Mouse (Mus musculus) CH12.LX (cell line): ENCODE measurements at regions not wholly inside any gene's neighbourhood (a gene's known extent, or its start where the extent isn't known, plus 50 kb on each side); places are given as distances from the start of the nearest gene placed in this dataset.

Source experiments
- DNase-seq: peaks from one replicate; pipeline ENCODE4 v3.0.0-alpha.2; 2013; ENCODE audit errors: extremely low read depth
- H3K27ac ChIP-seq: 2 replicates; pipeline ENCODE4 v1.5.1; 2012; ENCODE audit warnings: low read depth, mild to moderate bottlenecking, control low read depth, moderate library complexity; ENCODE audit not compliant: insufficient read depth
- H3K27me3 ChIP-seq: replicated peaks from 2 replicates; pipeline ENCODE3; 2012; ENCODE audit warnings: inconsistent platforms
- H3K36me3 ChIP-seq, 2 experiments: replicated peaks in 1 of 2; 2 replicates each; pipeline versions ENCODE3 to v1.6.1; 2012; ENCODE audit warnings: inconsistent platforms in 1 of 2, low read length in 1 of 2, mild to moderate bottlenecking in 1 of 2, mixed read lengths in 1 of 2, moderate library complexity in 1 of 2; ENCODE audit not compliant: control insufficient read depth in 1 of 2, insufficient read depth in 1 of 2
- H3K4me1 ChIP-seq, 2 experiments: 2 replicates each; pipeline ENCODE4 v1.6.1; 2012; ENCODE audit warnings: inconsistent platforms in 1 of 2, moderate library complexity in 1 of 2; ENCODE audit not compliant: insufficient read depth in 2 of 2, control insufficient read depth in 1 of 2
- H3K4me2 ChIP-seq: 2 replicates; pipeline ENCODE4 v1.6.1; 2012; ENCODE audit warnings: low read depth, mild to moderate bottlenecking, control low read depth; ENCODE audit not compliant: poor library complexity, insufficient read depth, severe bottlenecking
- H3K4me3 ChIP-seq, 3 experiments: fragments of 150-350 bp in 1 of 3; sonication (generic) in 1 of 3; replicated peaks in 1 of 3; 2 replicates each; pipeline versions ENCODE3 to v1.5.1; 2011 to 2012; ENCODE audit warnings: low read depth in 2 of 3, low read length in 2 of 3, mild to moderate bottlenecking in 2 of 3, moderate library complexity in 2 of 3, control low read depth in 1 of 3, improper control_type of control experiment in 1 of 3, inconsistent platforms in 1 of 3, mixed read lengths in 1 of 3; ENCODE audit not compliant: poor library complexity in 1 of 3
- H3K79me2 ChIP-seq: replicated peaks from 2 replicates; pipeline ENCODE4 v1.6.1; 2012; ENCODE audit warnings: mild to moderate bottlenecking, moderate library complexity; ENCODE audit not compliant: control insufficient read depth, poor library complexity, insufficient read depth, severe bottlenecking; ENCODE audit errors: extremely low read depth
- H3K9ac ChIP-seq: 2 replicates; pipeline ENCODE4 v1.6.1; 2012; ENCODE audit warnings: low read depth, mild to moderate bottlenecking, control low read depth, moderate library complexity; ENCODE audit not compliant: insufficient read depth
- H3K9me3 ChIP-seq: replicated peaks from 2 replicates; pipeline ENCODE3; 2012; ENCODE audit warnings: low read length, inconsistent platforms, mixed read lengths
- BHLHE40 ChIP-seq: IDR thresholded peaks from 2 replicates; pipeline ENCODE4 v1.6.1; 2011; ENCODE audit warnings: mild to moderate bottlenecking, low read depth, low read length, improper control_type of control experiment
- CHD1 ChIP-seq: IDR thresholded peaks from 2 replicates; pipeline ENCODE4 v1.6.1; 2012; ENCODE audit warnings: low read depth, low read length, improper control_type of control experiment, inconsistent platforms
- CHD2 ChIP-seq: IDR thresholded peaks from 2 replicates; pipeline ENCODE4 v1.6.1; 2011; ENCODE audit warnings: low read length, improper control_type of control experiment
- CTCF ChIP-seq, 2 experiments: IDR thresholded peaks in 1 of 2; conservative IDR thresholded peaks in 1 of 2; 2 replicates each; pipeline ENCODE4 v1.5.1; 2011 to 2012; ENCODE audit warnings: low read depth in 2 of 2, low read length in 2 of 2, improper control_type of control experiment in 1 of 2, inconsistent platforms in 1 of 2, mild to moderate bottlenecking in 1 of 2, moderate library complexity in 1 of 2
- E2F4 ChIP-seq: IDR thresholded peaks from 2 replicates; pipeline ENCODE4 v1.6.1; 2011; ENCODE audit warnings: low read depth, low read length, improper control_type of control experiment; ENCODE audit not compliant: insufficient replicate concordance
- ELF1 ChIP-seq: IDR thresholded peaks from 2 replicates; pipeline ENCODE4 v1.6.1; 2014; ENCODE audit warnings: low read depth, mild to moderate bottlenecking, inconsistent platforms, low read length, improper control_type of control experiment
- ETS1 ChIP-seq: conservative IDR thresholded peaks from 2 replicates; pipeline ENCODE4 v1.6.1; 2012; ENCODE audit warnings: low read depth, mild to moderate bottlenecking, inconsistent platforms, low read length, improper control_type of control experiment, moderate library complexity
- GABPA ChIP-seq: IDR thresholded peaks from 2 replicates; pipeline ENCODE4 v1.6.1; 2012; ENCODE audit warnings: low read depth, low read length, improper control_type of control experiment, inconsistent platforms; ENCODE audit not compliant: insufficient replicate concordance
- HCFC1 ChIP-seq: IDR thresholded peaks from 2 replicates; pipeline ENCODE4 v1.6.1; 2012; ENCODE audit warnings: low read depth, mild to moderate bottlenecking, inconsistent platforms, low read length, improper control_type of control experiment
- IRF4 ChIP-seq: IDR thresholded peaks from 2 replicates; pipeline ENCODE4 v1.6.1; 2014; ENCODE audit warnings: low read depth, mild to moderate bottlenecking, inconsistent platforms, low read length, improper control_type of control experiment
- JUN ChIP-seq: IDR thresholded peaks from 2 replicates; pipeline ENCODE4 v1.6.1; 2011; ENCODE audit warnings: low read depth, mild to moderate bottlenecking, low read length, improper control_type of control experiment, moderate library complexity; ENCODE audit not compliant: insufficient read depth
- JUND ChIP-seq: conservative IDR thresholded peaks from 2 replicates; pipeline ENCODE4 v1.6.1; 2011; ENCODE audit warnings: low read depth, low read length, improper control_type of control experiment
- KAT2A ChIP-seq: IDR thresholded peaks from 2 replicates; pipeline ENCODE4 v1.6.1; 2012; ENCODE audit warnings: low read length, improper control_type of control experiment, inconsistent platforms; ENCODE audit not compliant: insufficient replicate concordance
- MAFK ChIP-seq: IDR thresholded peaks from 2 replicates; pipeline ENCODE4 v1.6.1; 2011; ENCODE audit warnings: low read length, improper control_type of control experiment; ENCODE audit not compliant: insufficient replicate concordance
- MEF2A ChIP-seq: IDR thresholded peaks from 2 replicates; pipeline ENCODE4 v1.6.1; 2014; ENCODE audit warnings: low read depth, mild to moderate bottlenecking, inconsistent platforms, low read length, improper control_type of control experiment, borderline replicate concordance
- MYC ChIP-seq: IDR thresholded peaks from 2 replicates; pipeline ENCODE4 v1.6.1; 2011; ENCODE audit warnings: low read depth, mild to moderate bottlenecking, improper control_type of control experiment, low read length
- PAX5 ChIP-seq: IDR thresholded peaks from 2 replicates; pipeline ENCODE4 v1.6.1; 2012; ENCODE audit warnings: low read length, inconsistent platforms, mixed read lengths
- POLR2A ChIP-seq: IDR thresholded peaks from 2 replicates; pipeline ENCODE4 v1.6.1; 2011; ENCODE audit warnings: low read depth, mild to moderate bottlenecking, improper control_type of control experiment, low read length
- POLR2AphosphoS2 ChIP-seq: IDR thresholded peaks from 2 replicates; pipeline ENCODE4 v1.6.1; 2011; ENCODE audit warnings: low read depth, low read length, improper control_type of control experiment
- RAD21 ChIP-seq: IDR thresholded peaks from 2 replicates; pipeline ENCODE4 v1.6.1; 2011; ENCODE audit warnings: low read depth, mild to moderate bottlenecking, low read length, improper control_type of control experiment, moderate library complexity
- SIN3A ChIP-seq: IDR thresholded peaks from 2 replicates; pipeline ENCODE4 v1.6.1; 2012; ENCODE audit warnings: low read length, improper control_type of control experiment, inconsistent platforms
- SMC3 ChIP-seq: IDR thresholded peaks from 2 replicates; pipeline ENCODE4 v1.6.1; 2011; ENCODE audit warnings: low read depth, low read length, improper control_type of control experiment
- TBP ChIP-seq: conservative IDR thresholded peaks from 2 replicates; pipeline ENCODE4 v1.6.1; 2011; ENCODE audit warnings: low read depth, low read length, improper control_type of control experiment
- UBTF ChIP-seq: IDR thresholded peaks from 2 replicates; pipeline ENCODE4 v1.6.1; 2012; ENCODE audit warnings: low read depth, mild to moderate bottlenecking, inconsistent platforms, low read length, improper control_type of control experiment, moderate library complexity
- USF2 ChIP-seq: conservative IDR thresholded peaks from 2 replicates; pipeline ENCODE4 v1.6.1; 2011; ENCODE audit warnings: low read depth, low read length, improper control_type of control experiment
- ZC3H11A ChIP-seq: IDR thresholded peaks from 2 replicates; pipeline ENCODE4 v1.6.1; 2012; ENCODE audit warnings: low read depth, mild to moderate bottlenecking, inconsistent platforms, low read length, improper control_type of control experiment
- ZNF384 ChIP-seq: IDR thresholded peaks from 2 replicates; pipeline ENCODE4 v1.6.1; 2012; ENCODE audit warnings: low read depth, low read length, improper control_type of control experiment, inconsistent platforms
- dilution Hi-C: fragments of 300-500 bp; cut with MboI; formaldehyde crosslinking; loops from 2 replicates; pipeline ENCODE4 v1.14.3; 2020; ENCODE audit warnings: low sequenced_read_pairs; ENCODE audit not compliant: extremely low pct_unique_long_range_greater_than_20kb, extremely low pct_ligation_motif_present
- in situ Hi-C: fragments of 300-500 bp; cut with MboI; formaldehyde crosslinking; loops from 3 replicates; pipeline ENCODE4 v1.14.3; 2019; ENCODE audit warnings: low sequenced_read_pairs, low pct_ligation_motif_present, low pct_unique_long_range_greater_than_20kb, mixed read lengths

DNA sequence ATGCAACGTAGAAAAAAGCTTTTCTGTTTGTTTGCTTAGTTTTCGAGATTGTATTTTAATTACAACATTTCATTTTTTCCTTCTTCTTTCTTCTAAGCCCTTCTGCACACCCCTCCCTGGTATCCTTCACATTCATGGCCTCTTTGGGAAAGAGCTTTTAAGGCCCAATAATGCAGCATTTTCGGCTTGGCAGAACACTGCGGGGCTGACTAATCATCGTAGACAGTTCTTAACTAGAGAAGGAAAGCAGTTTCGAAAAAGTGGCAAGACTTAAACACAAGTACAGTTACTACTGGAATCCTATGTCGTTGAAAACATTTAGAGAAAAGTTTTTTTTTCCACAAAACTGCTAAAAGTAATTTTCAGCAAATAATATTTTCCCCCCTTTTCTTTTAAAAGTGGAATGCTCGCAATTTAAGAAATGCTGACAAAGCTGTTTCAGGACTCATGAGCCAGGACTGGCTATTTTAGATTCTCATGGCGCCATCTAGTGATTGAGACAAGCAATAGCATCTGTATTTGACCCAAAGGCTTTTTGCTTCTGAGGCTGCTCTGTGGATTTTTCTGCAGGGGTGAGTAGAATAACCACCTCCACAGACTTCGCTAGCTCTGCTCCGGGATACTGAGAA is 137.7 kb upstream of the Fam3c start:
- Histone ChIP-seq H3K4me1 (peaks cover 0 to 23% of the 10 kb centered on the region in 2 experiments; a peak in 3 of 4 replicates), H3K27ac (no peak overlapping the region; the same call in 1 of the 2 replicates), H3K4me3 (peak overlapping the region in 2 of 3 experiments; percentile 29 to 30), H3K9me3 (no peaks in the 10 kb centered on the region), H3K79me2 (no peaks in the 10 kb centered on the region), H3K27me3 (no peaks in the 10 kb centered on the region), H3K4me2 (peak overlapping the region; percentile 79), H3K9ac (peak overlapping the region; percentile 85), H3K36me3 (no peaks in the 10 kb centered on the region)
- in situ Hi-C loops (loop anchor here (10.0 kb wide), 2 partner anchors 169 to 379 kb away; no protein-coding TSS in a partner anchor), dilution Hi-C loops (no loop called here)
- peak; percentile 83 for DNase-seq
- peak; percentile 60 to 92 for TF ChIP-seq CTCF (conservative IDR thresholded peaks at IDR 0.05 in 1 of 2, IDR thresholded peaks at IDR 0.05 in 1 of 2; ENCODE audit: low read depth in 2 of 2, low read length in 2 of 2)
- peak; percentile 86 for TF ChIP-seq MYC
- peak; percentile 69; the same call in 1 of the 2 replicates for TF ChIP-seq SIN3A
- no peak; the same call in 1 of the 2 replicates for TF ChIP-seq HCFC1
- 0 out of 2 replicates have a peak, but pooled peaks have one; percentile 49 for TF ChIP-seq JUND
- TF ChIP-seq UBTF: no peak
- no peak for TF ChIP-seq GABPA
- TF ChIP-seq SMC3: peak; percentile 94
- TF ChIP-seq PAX5: no peak
- TF ChIP-seq CHD2: no peak
- TF ChIP-seq RAD21: peak; percentile 96
- 0 out of 2 replicates have a peak, but pooled peaks have one; percentile 28 for TF ChIP-seq IRF4
- TF ChIP-seq ZNF384: peak; percentile 35; the same call in 1 of the 2 replicates
- TF ChIP-seq TBP: 0 out of 2 replicates have a peak, but pooled peaks have one; percentile 32
- TF ChIP-seq CHD1: peak; percentile 75
- peak; percentile 42 for TF ChIP-seq ETS1
- no peak for TF ChIP-seq POLR2AphosphoS2
- peak; percentile 35 for TF ChIP-seq JUN
- peak; percentile 100 for TF ChIP-seq MAFK
- no peak for TF ChIP-seq ELF1
- peak; percentile 95 for TF ChIP-seq ZC3H11A

DNA sequence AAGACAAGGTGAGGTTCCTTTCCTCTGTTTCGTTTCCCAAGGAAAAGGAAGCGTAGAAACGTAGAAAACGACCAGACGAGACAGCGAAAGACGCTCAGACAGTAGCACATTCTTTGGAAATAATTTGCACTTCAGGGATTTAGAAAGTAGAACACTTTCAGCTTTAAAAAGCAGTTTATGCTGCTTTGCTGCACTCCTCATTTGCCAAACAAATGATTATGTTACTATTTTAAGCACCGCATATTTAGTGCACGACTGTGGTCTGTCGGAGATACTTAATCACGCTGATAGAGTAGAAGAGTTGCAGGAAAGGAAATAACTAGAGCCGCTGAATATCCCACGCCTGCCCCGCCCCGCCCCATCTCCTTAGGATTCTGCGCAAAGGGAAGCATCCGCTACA is 136.9 kb upstream of the Fam3c start:
- no peaks in the 10 kb centered on the region for H3K36me3 ChIP-seq
- TF ChIP-seq BHLHE40 (peak; percentile 75), E2F4 (no peak), MAFK (0 out of 2 replicates have a peak, but pooled peaks have one; percentile 35), PAX5 (no peak), POLR2A (no peak), TBP (0 out of 2 replicates have a peak, but pooled peaks have one; percentile 45), USF2 (no peak), MEF2A (peak; percentile 92), KAT2A (no peak), ETS1 (peak; percentile 43; the same call in 1 of the 2 replicates)
- TF ChIP-seq, all 38 proteins: peak for 5
- H3K79me2 ChIP-seq: no peaks in the 10 kb centered on the region
- in situ Hi-C loops (loop anchor here (10.0 kb wide), 2 partner anchors 168 to 378 kb away; no protein-coding TSS in a partner anchor), dilution Hi-C loops (no loop called here)
- H3K9ac ChIP-seq: peak overlapping the region; percentile 47
- H3K4me2 ChIP-seq: peak overlapping the region; percentile 79
- H3K27me3 ChIP-seq: no peaks in the 10 kb centered on the region
- peaks cover 0 to 23% of the 10 kb centered on the region in 2 experiments; a peak in 3 of 4 replicates for H3K4me1 ChIP-seq
- no peaks in the 10 kb centered on the region for H3K9me3 ChIP-seq
- DNase-seq: peak; percentile 57
- H3K4me3 ChIP-seq: no peak overlapping the region
- peak overlapping the region; percentile 32; the same call in 1 of the 2 replicates for H3K27ac ChIP-seq
